Mouse (Mus musculus) activated CD4-positive, CD25-positive, alpha-beta regulatory T cell, adult 4 months (primary cell): Measurements from ENCODE around the gene Luc7l3. TPM values are rescaled to one million over a fixed set of nuclear protein-coding genes. Genes with fewer than 3 reads are reported as not detected.

Experiments used
- ATAC-seq: one replicate; pipeline ENCODE4 v1.8.0; 2017
- polyA plus RNA-seq, 2 experiments: library from polyadenylated mRNA; unstranded; fragments of 100-300 nt; shearing (Covaris generic); gene quantifications; one replicate each; pipeline ENCODE4 v1.2.1; 2017

Luc7l3 gene
- polyA plus RNA-seq, 2 experiments from 2014 or later: 144 to 155 TPM

DNA sequence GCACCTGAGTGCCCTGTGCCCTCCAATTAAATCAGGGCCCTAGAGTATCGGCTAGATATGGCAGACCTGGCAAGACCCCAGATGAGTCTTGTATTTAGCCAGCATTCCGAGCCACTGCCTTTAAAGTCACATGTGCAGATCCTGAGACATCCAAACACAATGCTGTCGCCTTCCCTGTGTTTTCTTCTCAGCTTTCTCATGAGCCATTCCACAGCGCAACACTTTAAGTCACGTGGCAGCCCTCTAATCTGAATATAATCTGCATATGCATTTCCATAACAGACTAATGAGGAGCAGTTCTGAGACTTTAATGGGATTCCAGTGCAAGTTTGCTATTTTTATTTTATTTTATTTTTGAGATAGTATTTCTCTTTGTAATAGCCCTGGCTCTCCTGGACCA, 66.1 kb downstream of the Luc7l3 start:
- no peak for ATAC-seq

DNA sequence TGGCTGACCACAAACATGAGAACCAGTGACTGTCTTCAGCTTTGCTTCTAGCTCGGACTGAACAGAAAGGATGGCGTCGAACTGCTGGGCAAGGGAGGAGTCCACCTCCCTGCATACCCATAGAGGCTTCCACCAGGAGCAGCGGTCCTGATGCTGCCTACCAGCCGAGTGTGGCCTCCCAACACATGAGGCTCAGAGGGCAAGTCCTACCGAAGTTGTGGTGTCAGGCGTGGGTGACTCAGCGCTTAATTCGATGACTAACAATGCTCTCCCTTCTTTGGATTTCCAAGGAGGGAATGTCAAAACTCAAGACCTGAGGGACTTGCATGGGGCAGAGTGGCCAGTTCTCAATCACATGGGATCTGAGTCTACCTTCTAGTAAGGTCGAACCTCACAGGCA, 68.1 kb downstream of the Luc7l3 start:
- no peak for ATAC-seq

GRCm38 (mm10) chr11:94253156-94253555, 68.6 kb downstream of the Luc7l3 start:
- peak; percentile 19 for ATAC-seq

DNA sequence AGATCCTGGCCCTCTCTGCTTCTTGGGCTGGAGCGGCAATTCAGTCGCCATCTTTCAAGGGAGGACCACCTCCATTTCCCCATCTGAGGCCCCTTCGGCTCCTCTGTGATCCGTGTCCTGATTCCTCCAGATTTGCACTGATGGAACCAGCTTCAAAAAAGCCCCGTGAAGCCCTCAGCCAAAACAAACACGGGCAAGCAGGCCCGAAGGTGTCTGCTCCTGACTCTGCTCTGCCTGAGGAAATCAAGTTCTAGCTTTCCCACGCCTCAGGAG, 75.1 kb downstream of the Luc7l3 start:
- no peak for ATAC-seq

GRCm38 (mm10) chr11:94245955-94246788, 75.6 kb downstream of the Luc7l3 start, which contains the start of gene Wfikkn2:
Gene Wfikkn2 (minus strand): TSS chr11:94246005.
- no peak for ATAC-seq

- ATAC-seq: no peak
Measured at GRCm38 (mm10) chr11:94244385-94244784, 77.4 kb downstream of the Luc7l3 start.

DNA sequence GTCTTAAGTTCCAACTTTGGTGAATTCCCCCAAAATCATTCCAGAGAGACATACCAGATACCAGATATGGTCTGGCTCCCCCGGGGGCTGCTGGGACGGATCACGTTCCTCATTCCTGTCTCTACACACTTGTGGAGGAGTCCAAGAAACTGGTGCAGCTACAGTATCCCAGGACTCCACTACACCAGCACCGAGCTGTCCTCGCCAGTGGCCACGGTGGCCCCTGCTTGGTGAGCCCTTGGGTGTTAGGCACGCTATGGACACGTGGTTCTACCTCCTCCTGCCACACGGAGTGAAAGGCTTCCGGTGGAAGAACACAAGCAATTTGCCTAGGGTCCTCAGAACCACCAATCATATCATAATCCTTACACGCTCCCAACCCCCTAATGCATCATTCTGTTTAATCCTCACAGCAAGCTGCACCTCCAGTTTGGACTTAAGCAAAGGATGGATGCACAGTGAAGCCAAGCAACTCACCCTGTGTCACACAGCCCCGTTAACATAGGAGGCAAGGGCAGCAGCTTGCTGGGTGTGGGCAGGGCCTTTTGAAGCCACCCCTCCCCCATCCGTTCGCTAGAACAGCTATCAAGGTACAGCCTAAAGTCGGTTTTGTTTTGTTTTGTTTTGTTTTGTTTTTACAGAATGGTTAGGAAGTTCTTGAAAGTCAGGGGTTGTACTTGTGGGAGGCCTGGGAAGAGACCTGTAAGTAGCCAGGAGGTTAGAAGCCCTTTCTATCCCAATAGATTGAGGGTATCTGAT, 78.2 kb downstream of the Luc7l3 start:
- peak; percentile 83 for ATAC-seq

GRCm38 (mm10) chr11:94242760-94243421, 78.9 kb downstream of the Luc7l3 start:
- ATAC-seq: peak; percentile 46

DNA sequence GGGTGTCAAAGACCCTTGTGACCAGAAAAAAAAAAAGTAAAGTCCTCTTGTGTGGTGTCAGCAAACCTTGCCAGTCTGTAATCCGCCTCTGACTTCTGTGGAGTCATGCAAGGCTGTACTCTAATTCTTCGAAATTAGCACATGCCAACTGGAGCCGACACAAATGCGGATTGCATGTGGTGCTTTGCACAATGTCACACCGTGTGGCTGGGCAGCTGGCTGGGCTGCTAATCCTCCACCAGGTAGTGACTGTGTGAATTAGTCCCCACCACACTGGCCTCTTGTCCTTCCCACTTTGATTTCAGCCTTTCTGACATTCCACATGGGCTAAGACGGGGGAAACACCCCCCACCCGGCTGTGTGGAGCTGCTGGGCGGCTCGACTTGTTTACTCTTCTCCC, 82.1 kb downstream of the Luc7l3 start:
- ATAC-seq: no peak

DNA sequence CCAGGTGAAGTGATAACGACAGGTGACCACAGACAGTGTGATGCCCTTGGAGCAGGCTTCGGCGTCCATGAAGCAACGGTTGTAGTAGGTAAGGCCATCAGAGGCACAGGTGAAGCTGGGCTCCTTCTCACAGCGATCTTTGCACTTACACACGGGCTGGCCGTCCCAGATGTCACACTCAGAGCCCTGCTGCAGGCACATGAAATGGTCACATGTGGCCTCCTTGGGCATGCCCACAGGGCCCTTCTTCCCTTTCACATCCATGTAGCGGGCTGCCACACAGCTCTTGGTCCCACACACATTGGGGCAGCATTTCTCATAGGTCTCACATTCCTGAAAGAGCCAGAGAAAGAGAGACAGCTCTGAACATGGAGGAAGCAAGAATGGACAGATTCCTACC, 83.0 kb downstream of the Luc7l3 start:
- no peak for ATAC-seq

Other genes with a start within 250 kb of the Luc7l3 start
- gene Tob1, start 110.5 kb downstream of the Luc7l3 start, polyA plus RNA-seq: 1 to 10 TPM; 5.3 to 5.8 TPM
- gene Wfikkn2, start 76.0 kb downstream of the Luc7l3 start, polyA plus RNA-seq: 1 to 10 TPM in 1 of 2 experiments, under 1 TPM in 1; 0.65 to 1.0 TPM
- gene Gm21885, start 40.1 kb downstream of the Luc7l3 start, polyA plus RNA-seq: 1 to 10 TPM in 1 of 2 experiments, not detected in 1; 2.6 TPM
- gene Ankrd40, start 6.0 kb upstream of the Luc7l3 start, polyA plus RNA-seq: 10 to 100 TPM; 11.8 to 13.2 TPM
- under 1 TPM; 0.45 to 0.79 TPM for gene Abcc3, start 71.0 kb upstream of the Luc7l3 start, polyA plus RNA-seq
- gene Cacna1g, start 152.2 kb upstream of the Luc7l3 start, polyA plus RNA-seq: not detected
- gene Spata20, start 164.2 kb upstream of the Luc7l3 start, polyA plus RNA-seq: not detected
- gene Epn3, start 178.0 kb upstream of the Luc7l3 start, polyA plus RNA-seq: not detected
- gene Mycbpap, start 199.8 kb upstream of the Luc7l3 start, polyA plus RNA-seq: not detected
- gene Rsad1, start 227.3 kb upstream of the Luc7l3 start, polyA plus RNA-seq: 1 to 10 TPM in 1 of 2 experiments, under 1 TPM in 1; 0.90 to 1.4 TPM
- gene Chad, start 243.1 kb upstream of the Luc7l3 start, polyA plus RNA-seq: under 1 TPM in 1 of 2 experiments, not detected in 1; 0.38 TPM